Mouse (Mus musculus): ENCODE results near the gene Cmtm5.

DNA sequence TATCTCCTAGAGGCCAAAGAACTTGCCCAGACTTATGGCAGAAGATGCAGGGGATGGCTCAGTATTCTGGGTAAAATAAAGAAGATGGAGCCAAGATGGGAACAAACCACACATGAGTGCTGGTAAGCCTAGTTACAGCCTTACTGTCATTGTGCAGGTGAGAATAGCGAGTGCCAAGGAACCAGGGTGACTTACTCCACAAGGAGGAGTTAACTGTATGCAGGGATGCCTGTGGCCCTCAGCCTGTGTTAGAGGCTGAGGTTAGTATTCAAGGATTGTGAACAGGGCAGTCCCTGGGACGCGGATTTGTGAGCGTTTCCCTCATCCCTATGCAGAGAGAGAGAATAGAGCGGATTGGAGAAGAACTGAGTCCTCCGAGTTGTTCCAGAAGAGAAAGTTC lies 15.5 kb downstream of the Cmtm5 start:
- TF ChIP-seq CTCF (conservative IDR thresholded peaks at IDR 0.05 in 1 of 2, IDR thresholded peaks at IDR 0.05 in 1 of 2; ENCODE audit: low read depth in 2 of 2, low read length in 2 of 2) (no peak), TCF12 (IDR thresholded peaks at IDR 0.05; ENCODE audit: low read depth, low read length) (no peak), UBTF (IDR thresholded peaks at IDR 0.05; ENCODE audit: low read depth, low read length) (no peak), POLR2A (IDR thresholded peaks at IDR 0.05; ENCODE audit: low read depth, low read length) (no peak), E2F4 (IDR thresholded peaks at IDR 0.05; ENCODE audit: insufficient replicate concordance, low read depth, low read length) (no peak), GABPA (IDR thresholded peaks at IDR 0.05; ENCODE audit: insufficient replicate concordance, low read depth, low read length) (no peak), MEF2A (IDR thresholded peaks at IDR 0.05; ENCODE audit: borderline replicate concordance, low read depth, low read length) (no peak), EP300 (IDR thresholded peaks at IDR 0.05; ENCODE audit: low read length) (no peak), CHD1 (IDR thresholded peaks at IDR 0.05; ENCODE audit: low read depth, low read length) (no peak), CHD2 (IDR thresholded peaks at IDR 0.05; ENCODE audit: low read length) (no peak), SIN3A (IDR thresholded peaks at IDR 0.05; ENCODE audit: low read length) (no peak), ZMIZ1 (IDR thresholded peaks at IDR 0.05; ENCODE audit: low read depth, low read length) (no peak)
